Mouse (Mus musculus) CH12.LX (cell line): ENCODE measurements around the gene Map3k20.

Source experiments
- CHD2 ChIP-seq: IDR thresholded peaks from 2 replicates; pipeline ENCODE4 v1.6.1; 2011; ENCODE audit warnings: low read length, improper control_type of control experiment
- CTCF ChIP-seq, 2 experiments: IDR thresholded peaks in 1 of 2; conservative IDR thresholded peaks in 1 of 2; 2 replicates each; pipeline ENCODE4 v1.5.1; 2011 to 2012; ENCODE audit warnings: low read depth in 2 of 2, low read length in 2 of 2, improper control_type of control experiment in 1 of 2, inconsistent platforms in 1 of 2, mild to moderate bottlenecking in 1 of 2, moderate library complexity in 1 of 2
- E2F4 ChIP-seq: IDR thresholded peaks from 2 replicates; pipeline ENCODE4 v1.6.1; 2011; ENCODE audit warnings: low read depth, low read length, improper control_type of control experiment; ENCODE audit not compliant: insufficient replicate concordance
- EP300 ChIP-seq: IDR thresholded peaks from 2 replicates; pipeline ENCODE4 v1.6.1; 2011; ENCODE audit warnings: low read length, improper control_type of control experiment
- JUND ChIP-seq: conservative IDR thresholded peaks from 2 replicates; pipeline ENCODE4 v1.6.1; 2011; ENCODE audit warnings: low read depth, low read length, improper control_type of control experiment
- MXI1 ChIP-seq: IDR thresholded peaks from 2 replicates; pipeline ENCODE4 v1.6.1; 2011; ENCODE audit warnings: mild to moderate bottlenecking, low read depth, low read length, improper control_type of control experiment
- MYC ChIP-seq: IDR thresholded peaks from 2 replicates; pipeline ENCODE4 v1.6.1; 2011; ENCODE audit warnings: low read depth, mild to moderate bottlenecking, improper control_type of control experiment, low read length
- NELFE ChIP-seq: IDR thresholded peaks from 2 replicates; pipeline ENCODE4 v1.6.1; 2011; ENCODE audit warnings: low read depth, low read length, improper control_type of control experiment
- POLR2A ChIP-seq: IDR thresholded peaks from 2 replicates; pipeline ENCODE4 v1.6.1; 2011; ENCODE audit warnings: low read depth, mild to moderate bottlenecking, improper control_type of control experiment, low read length
- POLR2AphosphoS2 ChIP-seq: IDR thresholded peaks from 2 replicates; pipeline ENCODE4 v1.6.1; 2011; ENCODE audit warnings: low read depth, low read length, improper control_type of control experiment
- TBP ChIP-seq: conservative IDR thresholded peaks from 2 replicates; pipeline ENCODE4 v1.6.1; 2011; ENCODE audit warnings: low read depth, low read length, improper control_type of control experiment
- TCF12 ChIP-seq: IDR thresholded peaks from 2 replicates; pipeline ENCODE4 v1.6.1; 2014; ENCODE audit warnings: low read depth, mild to moderate bottlenecking, inconsistent platforms, low read length, improper control_type of control experiment
- ZC3H11A ChIP-seq: IDR thresholded peaks from 2 replicates; pipeline ENCODE4 v1.6.1; 2012; ENCODE audit warnings: low read depth, mild to moderate bottlenecking, inconsistent platforms, low read length, improper control_type of control experiment

- TF ChIP-seq NELFE (no peak), MYC (no peak), TCF12 (no peak), CTCF (conservative IDR thresholded peaks at IDR 0.05 in 1 of 2, IDR thresholded peaks at IDR 0.05 in 1 of 2; ENCODE audit: low read depth in 2 of 2, low read length in 2 of 2) (no peak), POLR2A (no peak), ZC3H11A (no peak), EP300 (no peak), E2F4 (no peak), JUND (no peak), TBP (no peak), CHD2 (no peak), MXI1 (no peak), POLR2AphosphoS2 (no peak)
Measured at GRCm38 (mm10) chr2:72269651-72270341, 15.6 kb upstream of the Map3k20 start.
